Mouse (Mus musculus): ENCODE data around the gene Neu3.

Gene Neu3

GRCm38 (mm10) chr7:99795192-99795981 lies 32.8 kb downstream of the Neu3 start:
- DNase-seq (ENCODE audit: low spot score), result peak; percentile 61

- no peak for DNase-seq (ENCODE audit: low spot score)
Measured at GRCm38 (mm10) chr7:99794096-99794495, 34.1 kb downstream of the Neu3 start.

- DNase-seq (ENCODE audit: low spot score), result no peak
Measured at GRCm38 (mm10) chr7:99790816-99791215, 37.4 kb downstream of the Neu3 start.

GRCm38 (mm10) chr7:99788563-99788962 lies 39.7 kb downstream of the Neu3 start:
- DNase-seq (ENCODE audit: low spot score), result peak; percentile 33

DNA sequence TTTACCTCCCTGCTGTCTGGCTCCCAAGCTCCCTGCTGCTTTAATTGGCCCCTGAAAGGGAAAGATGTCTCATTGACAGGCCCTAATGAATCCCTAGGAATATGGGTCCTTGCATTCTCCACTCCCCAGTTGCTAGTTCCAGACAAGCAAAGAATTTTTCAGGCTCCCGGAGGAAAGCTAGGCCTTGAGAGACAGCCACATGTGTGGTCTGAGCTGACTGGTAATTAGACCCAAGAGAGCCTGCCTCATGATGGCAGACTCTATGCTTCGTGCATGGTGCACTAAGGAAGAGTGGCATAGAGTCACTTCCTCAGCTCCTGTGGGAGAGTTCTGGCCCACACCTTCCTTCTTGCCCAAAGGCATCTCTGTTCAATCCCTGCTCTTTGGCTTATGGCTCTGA lies 40.3 kb downstream of the Neu3 start:
- DNase-seq (ENCODE audit: low spot score), result no peak

- no peak for DNase-seq (ENCODE audit: low spot score)
Measured at GRCm38 (mm10) chr7:99786774-99787173, 41.4 kb downstream of the Neu3 start.

DNA sequence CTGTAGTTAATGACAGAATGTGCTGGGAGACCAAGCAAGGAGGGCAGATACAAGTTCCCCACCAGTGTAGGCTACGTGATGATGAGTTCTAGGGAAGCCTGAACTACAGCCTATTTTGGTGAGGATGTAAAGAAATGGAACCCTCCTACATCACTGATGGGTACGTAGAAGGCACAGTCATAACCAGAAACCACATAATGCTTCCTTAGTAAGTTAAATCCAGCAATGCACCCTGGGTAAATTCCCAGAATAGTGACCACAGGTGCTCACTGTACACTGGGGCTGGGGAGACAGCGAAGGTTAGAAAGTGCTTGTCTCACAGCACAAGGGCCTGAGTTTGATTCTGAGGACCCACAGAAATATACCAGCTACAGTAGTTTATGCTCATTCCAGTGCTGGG lies 42.7 kb downstream of the Neu3 start:
- DNase-seq (ENCODE audit: low spot score), result no peak

- no peak for DNase-seq (ENCODE audit: low spot score)
Measured at GRCm38 (mm10) chr7:99783421-99783820, 44.8 kb downstream of the Neu3 start.

- no peak for DNase-seq (ENCODE audit: low spot score)
Measured at GRCm38 (mm10) chr7:99781916-99782315, 46.3 kb downstream of the Neu3 start.

DNA sequence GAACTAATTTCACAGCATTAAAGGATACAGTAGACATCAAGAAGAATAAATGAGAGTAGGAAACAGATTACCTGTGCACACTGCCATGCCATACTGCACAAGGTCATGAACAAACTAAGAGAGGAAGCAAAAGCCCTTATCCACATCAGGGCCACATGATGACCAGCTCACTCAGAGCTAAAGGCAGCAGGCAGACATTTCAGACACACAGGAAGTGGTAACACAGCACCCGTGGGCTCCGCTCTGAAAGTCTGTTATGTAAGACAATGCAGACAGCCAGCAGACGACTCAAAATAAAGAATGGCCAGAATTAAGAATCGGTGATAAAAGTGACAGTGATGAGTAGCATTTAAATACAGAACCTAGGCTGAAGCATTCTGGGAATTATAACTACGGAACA lies 46.8 kb downstream of the Neu3 start:
- DNase-seq (ENCODE audit: low spot score), result no peak

GRCm38 (mm10) chr7:99763207-99763606 lies 65.0 kb downstream of the Neu3 start, which contains the start of gene Olfr521:
Olfr521 (plus strand) TSS chr7:99763507.
- no peak for DNase-seq (ENCODE audit: low spot score)

Measured in embryo, embryonic 10.5 days (tissue).